Mouse (Mus musculus) CD4-positive helper T cell, adult 2 months (primary cell): ENCODE measurements around the gene Aff3.

Experiments used
- DNase-seq: peaks from one replicate; pipeline ENCODE4 v3.0.0-alpha.2; 2012; ENCODE audit warnings: low read depth, missing footprints, low spot score

Aff3 gene

DNA sequence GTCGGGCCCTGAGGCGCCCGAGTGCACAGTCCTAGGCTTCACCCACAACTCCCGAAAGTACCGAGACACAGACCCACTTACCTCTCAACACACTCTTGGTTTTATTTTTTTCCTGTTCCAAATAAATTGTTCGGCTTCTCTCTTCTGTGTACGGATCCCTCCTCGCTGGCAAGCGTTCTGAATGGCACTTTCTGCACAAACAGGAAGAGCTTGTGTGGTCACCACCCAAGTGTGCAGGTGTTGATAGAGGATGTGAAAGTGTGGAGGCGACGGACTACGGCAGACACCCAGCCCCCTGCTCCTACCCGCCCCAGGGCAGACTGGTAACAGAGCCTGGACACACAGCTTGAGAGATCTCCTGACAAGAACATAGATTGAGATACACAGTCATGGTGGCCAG lies at the start of gene Aff3:
Aff3 (minus strand) TSS at position 179 of the 400 bp plus-strand sequence.
- DNase-seq, result peak; percentile 72

DNA sequence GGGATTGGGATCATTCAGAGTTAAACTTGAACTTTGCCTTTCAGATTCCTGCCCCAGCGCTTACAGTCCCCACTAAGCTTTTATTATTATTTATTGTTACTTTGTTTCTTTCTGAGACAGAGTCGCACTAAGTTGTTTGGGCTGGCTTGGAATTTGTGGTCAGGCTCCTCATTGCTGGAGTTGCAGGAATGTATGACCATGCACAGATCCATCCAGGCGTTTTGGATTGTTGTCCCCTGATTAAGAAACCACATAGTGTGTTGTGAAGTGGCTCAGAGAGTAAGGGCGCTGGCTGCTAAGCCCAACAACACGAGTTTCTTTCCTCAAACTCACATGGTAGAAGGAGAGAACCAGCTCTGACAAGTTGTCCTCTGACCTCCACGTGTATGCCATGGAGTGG lies 35.9 kb upstream of the Aff3 start:
- no peak for DNase-seq

DNA sequence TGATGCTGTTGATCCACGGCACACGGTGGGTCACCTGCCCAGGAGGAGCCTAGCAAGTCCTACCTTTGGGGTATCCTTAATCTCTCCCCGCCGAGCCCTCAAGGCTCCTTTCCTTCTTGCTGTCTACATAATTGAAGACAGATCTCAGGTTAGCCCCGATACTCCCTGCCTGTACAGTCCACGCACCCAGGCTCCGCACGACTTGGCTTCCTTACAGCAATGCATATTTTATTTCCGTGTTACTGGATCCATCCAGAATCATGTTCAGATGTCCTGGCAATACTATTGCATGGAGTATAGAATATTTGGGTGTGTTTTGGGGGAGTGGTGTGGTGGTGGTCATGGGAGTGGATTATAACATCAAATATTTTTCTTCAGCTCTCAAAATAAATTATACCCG lies 34.5 kb upstream of the Aff3 start:
- DNase-seq, result no peak

DNA sequence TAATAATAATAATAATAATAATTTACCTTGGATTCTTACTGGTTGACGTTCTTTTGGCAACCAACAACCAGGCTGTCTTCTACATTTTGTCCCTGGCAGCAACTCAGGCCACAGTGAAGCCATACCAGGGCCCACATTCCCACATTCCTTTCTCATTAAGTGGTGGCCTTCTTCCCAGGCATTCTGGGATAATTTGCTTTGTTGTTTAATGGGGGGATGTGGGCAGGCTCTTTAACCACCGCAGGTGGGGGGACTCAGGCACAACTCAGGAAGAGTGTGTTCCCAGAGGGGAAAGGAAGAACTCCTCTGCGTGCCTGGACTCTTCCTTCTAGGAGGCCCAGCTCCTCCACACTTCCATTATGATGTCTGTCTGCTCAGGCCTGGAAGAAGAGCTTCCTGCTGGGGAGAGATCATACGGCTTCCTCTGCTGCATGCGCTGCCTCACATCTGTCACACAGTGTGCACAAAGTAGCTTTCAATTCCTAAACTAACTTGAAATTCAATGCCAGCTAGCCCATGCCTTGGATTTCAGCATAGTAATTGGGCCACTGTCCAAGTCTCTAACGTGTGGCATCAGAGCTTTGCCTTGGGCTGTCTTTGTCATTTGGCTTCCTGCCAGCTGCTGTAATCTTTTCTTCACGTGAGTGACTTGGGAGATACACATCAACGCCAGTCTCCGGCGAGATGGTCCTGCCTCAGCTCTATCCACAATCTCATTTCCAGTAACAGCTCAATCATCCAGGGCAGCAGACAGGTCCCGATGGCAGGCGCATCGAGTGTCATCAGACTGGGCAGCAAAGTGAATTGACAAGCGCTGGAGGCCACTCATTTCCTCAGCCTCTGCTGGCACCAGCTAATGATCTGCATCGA lies 31.3 kb upstream of the Aff3 start:
- peak; percentile 43 for DNase-seq

DNA sequence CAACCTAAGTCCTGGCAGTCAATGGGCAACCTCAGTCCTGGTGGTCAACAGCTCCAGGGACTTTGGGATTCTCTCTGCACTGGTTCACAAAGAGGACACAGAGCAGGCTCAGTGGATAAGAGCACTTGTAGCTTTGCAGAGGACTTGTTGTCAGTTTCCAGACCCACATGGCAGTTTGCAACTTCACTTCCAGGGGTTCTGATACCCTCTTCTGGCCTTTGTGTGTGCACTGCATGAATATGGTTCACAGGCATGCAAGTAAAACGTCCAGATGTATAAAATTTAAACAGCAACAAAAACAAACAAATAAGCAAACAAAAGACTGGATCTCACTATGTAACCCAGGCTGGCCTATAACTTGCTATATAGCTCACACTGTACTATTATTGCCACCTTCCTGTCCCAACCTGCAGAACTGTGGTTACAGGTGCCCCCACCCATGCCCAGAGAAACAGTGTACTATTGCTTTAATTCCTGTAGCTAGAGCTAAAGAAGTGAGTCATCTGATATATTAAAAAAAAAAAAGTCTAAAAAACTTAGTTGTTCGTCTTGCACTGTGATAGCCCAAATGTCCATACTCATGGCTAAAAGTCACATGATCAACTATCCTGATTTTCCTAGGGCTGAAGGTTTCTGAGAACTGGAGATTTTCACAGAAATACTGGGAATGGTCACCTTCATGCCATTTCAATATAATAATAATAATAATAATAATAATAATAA lies 30.5 kb upstream of the Aff3 start:
- no peak for DNase-seq

DNA sequence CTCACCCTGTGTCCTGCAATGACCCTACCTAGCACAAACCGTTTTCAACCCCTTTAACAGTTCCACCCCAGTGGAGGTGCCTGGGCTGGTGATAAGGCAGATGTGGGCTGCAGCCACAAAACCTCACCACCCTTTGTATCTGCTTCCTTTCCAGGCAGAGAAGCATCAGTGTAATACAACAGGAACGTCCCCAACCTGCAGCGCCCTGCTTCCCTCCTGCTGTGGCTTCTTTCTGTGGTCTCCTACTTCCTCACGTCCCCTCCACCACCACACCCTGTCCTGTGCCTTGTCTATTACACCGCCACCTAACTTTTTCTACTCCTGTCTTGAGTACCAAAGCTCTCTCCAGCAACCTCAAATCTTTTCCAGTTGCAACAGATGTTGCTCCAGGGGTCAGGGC lies 29.4 kb upstream of the Aff3 start:
- DNase-seq, result peak; percentile 80

DNA sequence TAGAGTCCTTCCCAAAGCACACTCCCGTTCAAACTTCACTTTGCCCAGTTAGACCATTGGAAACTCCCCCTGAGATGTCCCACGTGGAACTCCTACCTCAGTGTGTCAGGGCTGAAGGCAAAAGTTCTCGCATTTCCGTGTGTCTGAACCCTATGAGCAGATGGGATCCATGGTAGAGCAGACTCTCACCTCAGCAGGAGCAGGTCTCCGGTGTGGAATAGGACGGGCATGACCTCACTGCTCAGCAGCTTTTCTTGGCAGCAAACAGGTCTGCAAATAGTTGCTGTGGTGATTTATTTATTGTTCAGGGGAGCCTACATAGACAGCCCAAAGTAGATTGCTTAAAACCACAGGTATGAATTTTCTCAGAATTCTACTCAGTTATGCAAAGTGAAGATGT lies 25.7 kb upstream of the Aff3 start:
- no peak for DNase-seq

DNA sequence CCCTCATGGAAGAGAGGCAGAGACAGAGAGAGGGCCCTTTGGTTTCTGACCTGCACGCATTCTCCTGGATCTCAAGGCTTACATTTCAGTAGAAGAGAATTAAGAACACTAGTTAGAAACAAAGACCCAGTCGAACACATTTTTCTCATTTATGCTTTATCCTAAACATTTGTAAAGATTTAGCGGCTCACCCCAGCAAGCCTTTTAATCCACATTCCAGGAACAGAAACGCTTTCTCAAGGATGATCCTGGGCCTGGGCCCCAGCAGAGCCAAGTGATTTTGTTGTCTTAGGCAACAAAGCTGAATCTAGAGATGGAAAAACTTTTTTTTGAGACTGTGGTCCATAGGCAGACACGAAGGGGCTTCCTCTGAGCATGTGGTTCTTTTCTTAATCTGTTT lies 23.5 kb upstream of the Aff3 start:
- DNase-seq, result no peak

DNA sequence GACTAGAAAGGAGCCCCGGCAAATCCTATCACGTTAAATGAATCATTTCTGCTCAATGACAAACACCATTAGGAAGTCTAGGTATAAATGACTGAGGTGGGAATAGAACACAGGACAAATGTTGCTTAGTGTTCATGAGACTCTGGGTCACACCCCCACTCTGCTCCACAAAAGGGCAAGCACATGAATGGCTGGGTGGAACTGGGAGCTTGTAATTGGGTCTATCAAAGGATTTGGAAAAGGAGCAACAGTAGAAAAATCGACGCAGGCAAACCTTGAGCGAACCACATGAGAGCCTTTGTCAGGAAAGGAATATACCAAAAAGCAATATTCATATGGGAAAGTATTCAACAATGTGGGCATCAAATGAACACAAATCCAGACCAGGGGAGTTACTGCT lies 21.0 kb upstream of the Aff3 start:
- no peak for DNase-seq

DNA sequence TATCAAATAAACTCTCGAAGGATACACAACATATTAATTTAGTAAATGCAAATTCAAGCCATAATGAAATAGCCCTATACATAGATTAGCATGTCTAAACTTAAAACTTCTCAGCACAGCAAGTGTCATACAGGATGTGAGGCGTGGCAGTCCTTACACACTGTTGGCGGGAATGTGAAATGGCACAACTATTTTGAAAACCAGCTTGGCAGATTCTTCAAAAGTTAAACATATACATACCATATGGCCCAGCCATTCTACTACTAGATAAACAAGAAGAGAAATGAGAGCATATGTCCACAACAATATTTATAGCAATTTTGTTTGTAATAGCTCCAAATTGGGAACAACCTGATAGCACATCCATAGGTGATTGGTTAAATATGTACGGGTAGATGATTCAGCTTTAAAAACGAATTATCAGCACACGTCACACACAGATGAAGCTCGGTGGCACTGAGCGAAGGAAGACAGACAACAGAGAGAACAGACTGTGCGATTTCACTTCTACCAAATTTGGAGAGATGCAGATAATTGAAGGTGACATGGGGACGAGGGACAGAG lies 18.5 kb upstream of the Aff3 start:
- no peak for DNase-seq

DNA sequence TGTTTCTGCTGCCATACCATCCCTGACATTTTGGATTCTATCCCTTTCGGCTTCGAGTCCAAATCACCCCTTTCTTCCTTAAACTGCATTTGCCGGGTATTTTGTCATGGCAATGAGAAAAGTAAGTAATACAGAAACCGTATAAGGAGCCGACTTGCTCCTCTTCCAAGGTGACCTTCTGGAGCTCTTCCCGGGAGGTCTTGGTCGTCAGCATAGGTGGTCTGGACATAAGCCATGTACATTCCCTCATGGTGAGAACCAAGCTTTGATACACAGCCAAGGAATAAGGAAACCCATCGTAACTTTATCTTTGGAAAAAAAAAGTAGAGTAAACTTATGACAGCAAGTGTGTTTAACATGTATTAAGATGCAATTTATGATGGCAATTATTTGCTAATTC lies 15.1 kb upstream of the Aff3 start:
- no peak for DNase-seq

DNA sequence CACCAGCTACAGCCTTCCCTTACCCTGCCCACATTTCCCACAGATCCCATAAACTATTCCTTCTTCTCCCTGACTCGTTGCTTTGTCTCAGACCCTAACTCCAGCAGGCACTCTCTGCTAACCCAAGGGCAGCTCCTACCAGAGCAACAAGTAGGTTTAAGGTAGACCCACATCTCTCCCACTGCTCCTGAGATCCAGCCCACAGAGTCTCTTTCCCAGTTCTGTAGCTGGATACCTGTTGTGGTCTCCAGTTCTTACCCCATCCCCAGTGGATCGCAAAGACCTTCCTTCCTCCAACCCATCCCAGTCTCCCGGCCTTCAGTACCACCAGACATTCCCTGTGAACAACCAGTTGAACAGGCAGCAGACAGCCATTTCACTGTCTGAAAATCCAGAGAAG lies 7.0 kb upstream of the Aff3 start:
- DNase-seq, result no peak

DNA sequence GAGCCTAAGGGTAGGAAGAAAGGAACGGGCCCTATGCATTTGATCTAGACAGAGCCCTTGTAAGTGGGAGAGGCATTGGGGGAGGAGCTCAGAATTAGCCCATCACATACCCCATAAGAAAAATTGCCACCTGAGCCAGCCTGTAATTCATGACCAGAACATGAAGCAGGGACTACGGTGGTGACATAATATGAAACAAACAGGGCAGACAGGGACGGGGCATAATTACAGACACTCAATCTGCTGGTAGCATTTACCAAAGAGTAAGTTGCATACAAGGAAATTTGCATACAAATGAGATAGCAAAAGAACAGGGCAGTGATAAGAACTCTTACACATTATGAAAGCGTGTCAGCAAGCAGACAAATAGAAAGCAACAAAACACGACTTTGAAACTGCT lies 6.3 kb upstream of the Aff3 start:
- no peak for DNase-seq

DNA sequence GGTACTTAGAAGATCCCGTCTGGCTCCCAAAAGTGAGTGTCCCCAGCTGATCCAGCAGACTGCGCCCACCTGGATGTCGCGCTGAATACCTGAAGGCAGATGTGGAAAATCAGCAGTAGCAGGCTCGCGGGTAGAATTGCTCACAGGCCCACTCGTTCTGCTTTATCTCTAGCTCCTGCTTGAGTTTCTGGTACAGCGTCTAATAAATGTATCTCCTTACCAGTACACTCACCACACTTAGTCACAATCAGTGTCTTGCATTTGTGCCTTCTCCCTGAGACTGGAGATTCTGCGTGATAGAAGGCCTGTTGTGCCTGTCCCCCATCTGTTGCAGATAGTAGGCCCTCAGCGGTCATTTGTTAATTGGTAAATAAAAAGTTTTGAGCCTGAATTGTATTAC lies 3.6 kb upstream of the Aff3 start:
- DNase-seq, result no peak

DNA sequence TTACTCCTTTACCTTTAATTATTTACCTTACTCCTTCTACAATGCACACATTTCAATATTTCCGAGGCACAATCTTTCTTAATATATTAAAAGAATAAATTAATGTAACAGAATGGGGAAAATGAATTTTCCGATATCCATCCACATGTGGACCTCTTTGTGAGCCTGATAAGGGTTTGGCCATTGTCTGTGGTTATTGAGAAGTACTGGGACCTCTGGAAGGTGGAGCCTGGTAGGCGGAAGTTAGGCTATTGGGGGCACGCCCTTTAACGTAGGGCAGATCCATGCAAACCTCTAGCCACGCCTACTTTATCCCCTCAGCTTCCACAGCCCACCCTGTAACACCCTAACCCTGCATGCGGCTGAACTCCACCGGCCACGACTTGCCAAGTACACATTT lies 3.1 kb upstream of the Aff3 start:
- DNase-seq, result no peak

DNA sequence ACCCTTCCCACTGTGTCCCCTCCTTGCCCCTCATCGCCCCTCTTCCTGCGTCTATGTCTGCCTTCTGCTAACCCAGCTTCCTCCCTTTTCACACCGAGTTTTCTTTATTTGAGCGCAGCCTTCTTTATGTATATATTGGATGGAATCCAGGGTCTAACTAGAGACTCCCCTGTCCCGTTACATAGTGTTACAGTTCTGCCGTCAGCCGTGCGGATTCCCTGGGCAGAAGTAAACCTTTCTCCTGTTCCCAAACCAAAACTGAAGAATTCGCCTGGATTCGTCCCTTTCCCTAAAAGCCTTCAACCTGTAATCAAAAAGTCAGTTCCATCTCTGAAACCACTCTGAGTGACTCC lies 2.0 kb upstream of the Aff3 start:
- no peak for DNase-seq

DNA sequence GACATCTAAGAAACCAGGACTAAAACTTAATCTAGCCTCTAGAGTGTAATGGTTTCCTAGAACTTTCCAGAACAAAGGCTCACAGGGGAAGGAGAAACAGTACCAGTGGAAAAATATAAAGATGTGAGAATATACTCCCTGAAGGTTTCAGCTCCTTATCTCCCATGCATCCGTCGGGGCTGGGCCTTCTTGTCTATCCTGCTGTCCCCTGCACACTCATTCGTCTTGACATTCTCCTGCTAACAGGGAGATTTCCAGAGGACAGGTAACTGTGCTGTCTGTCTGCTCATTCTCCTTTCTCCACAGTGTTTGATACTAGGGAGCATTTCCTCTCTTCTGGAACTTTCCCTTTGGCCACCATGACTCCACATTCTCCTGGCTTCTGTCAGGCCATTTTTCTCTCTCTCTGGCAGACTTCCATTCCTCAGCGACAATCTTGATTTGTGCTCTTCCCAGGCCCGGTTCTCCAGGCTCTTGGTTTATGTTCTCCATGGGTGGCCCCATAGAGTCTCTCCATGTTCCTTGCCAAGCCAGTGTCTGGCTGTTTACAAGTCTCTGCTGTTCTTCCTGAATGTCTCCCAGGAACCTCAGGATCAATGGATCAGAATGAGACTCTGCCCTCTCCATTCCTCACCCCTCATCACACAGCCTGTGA lies 1.5 kb upstream of the Aff3 start:
- DNase-seq, result no peak

DNA sequence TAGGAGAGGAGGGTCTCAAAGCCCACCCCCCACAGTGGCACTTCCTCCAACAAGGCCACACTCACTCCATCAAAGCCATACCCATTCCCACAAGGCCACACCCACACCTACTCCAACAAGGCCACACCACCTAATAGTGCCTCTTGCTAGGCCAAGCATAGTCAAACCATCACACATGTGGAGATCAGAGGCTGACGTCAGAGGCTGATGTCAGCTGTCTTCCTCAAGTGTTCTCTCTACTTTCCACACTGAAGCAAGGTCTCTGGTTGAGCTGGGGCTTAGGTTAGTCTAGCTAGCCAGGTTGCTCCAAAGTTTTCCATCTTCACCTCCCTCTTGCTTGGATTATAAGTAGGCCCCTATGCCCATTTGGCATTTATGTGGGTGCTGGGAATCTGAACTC lies 856 bp upstream of the Aff3 start:
- peak; percentile 87 for DNase-seq

DNA sequence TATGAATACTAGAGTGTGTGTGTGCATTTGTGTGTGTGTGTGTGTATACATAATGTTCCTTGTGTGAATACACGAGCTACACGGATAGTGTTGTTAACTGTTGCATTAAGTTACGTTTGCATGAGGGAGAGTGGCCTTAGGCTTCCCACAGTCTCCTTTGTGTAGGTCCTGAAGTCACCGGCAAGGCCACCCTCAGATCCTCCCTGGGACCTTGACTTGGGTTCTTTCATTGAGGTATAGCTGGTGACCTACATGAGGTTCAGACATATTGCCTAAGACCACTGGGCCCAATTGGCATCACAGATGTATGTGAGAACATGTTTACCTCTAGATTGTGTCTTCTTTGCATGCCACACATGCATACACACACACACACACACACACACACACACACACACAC lies 494 bp downstream of the Aff3 start:
- peak; percentile 35 for DNase-seq

DNA sequence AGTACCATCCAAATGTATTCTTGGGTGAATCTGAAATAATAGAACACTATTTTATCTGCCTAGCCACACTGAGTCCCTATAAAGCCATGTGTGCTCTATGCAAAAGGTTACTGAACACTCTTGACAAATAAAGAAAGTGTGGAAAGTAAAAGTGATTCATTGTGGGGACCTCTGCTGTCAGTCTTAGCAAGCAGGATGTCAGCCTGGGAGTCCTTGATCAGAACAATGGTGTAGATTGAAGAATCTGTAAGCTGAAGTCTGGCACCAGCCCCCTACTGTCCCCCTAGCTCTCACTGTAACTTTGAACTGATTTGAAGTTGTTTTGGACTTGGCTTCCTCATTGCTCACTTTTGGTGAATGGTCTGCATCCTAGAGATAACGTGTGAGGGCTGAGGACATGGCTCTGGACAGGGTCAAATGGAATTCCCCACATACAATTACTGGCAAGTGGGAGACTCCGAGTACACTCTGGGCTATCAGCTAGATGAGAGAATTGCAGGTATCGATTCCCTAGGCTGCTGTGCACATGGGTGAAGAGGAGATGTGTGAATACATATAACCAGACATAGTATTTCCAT lies 2.0 kb downstream of the Aff3 start:
- peak; percentile 58 for DNase-seq

DNA sequence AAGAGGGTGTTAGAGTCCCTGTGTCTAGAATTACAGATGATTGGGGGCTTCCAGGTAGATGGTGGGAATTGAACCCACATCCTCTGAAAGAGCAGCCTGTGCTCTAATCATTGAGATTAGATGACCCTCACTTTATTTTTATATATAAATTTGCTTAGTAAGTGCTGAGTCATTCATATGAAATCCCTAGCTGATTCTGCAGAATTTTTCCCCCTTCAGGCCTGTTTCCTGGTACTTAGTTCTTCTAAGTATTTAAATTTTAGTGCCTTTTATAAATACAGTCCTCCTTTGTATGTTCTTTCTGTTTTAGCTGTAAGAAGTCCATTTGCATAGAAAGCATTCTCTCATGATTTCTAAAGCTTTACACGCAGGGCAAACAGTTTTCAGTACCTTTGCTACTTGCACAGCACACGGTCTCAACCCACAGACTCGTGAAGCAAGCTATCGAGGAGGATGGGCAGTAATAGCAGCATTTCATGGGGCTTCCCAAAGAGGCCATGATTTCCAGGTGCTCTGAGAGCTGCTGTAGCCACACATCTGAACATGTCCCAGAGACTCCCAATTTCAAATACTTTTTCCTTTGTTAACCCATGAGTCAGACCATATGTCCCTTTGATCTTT lies 5.7 kb downstream of the Aff3 start:
- no peak for DNase-seq

DNA sequence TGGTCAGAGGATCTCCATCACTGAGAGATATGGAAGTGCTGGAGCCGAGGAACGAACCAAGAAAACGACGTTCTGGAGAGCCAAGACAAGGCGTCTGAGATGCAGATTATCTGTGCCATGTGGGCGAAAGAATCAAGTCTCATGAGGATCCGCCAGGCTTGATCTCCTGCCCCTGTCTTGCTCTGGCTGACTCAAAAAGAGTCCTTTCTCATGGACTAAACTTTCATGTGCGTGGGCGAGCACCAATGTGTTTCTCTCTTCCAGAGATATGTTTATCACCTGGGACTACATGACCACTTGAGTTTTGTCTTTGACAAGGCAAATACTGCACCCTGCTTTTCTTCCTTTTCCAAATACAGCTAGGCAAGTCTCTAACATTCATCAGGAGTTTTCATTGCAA lies 6.4 kb downstream of the Aff3 start:
- DNase-seq, result peak; percentile 44
